Mouse (Mus musculus): ENCODE data around the gene Popdc2. TPM values are rescaled to one million over a fixed set of nuclear protein-coding genes. Genes with fewer than 3 reads are reported as not detected.

Popdc2 gene
- polyA plus RNA-seq, 1 experiment from 2014 or later = 0.83 TPM

DNA sequence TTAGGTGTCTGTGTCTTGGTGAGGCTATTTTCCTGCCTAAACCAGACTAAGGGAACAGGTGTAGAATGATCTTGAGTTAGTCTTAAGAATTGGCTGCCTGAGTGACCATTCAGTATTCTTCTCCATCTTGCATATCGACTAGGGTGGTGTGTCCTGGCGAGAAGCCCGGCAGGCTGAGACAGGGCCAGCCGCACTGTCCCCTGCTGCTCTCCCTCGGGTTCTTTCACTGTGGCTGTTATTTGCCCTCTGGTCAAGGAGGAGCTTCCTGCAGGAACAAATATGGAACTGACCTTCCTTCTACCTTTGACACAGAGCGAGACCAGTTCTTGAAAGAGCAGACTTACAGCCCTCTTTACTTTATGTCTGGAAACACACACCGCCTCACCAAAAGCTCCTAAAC lies 10.0 kb upstream of the Popdc2 start:
- H3K27ac ChIP-seq (ENCODE audit: low read length) = no peak overlapping the region
- peaks cover 5% of the 10 kb centered on the region for H3K4me1 ChIP-seq (ENCODE audit: control insufficient read depth, insufficient read depth, low read length)
- no peaks in the 10 kb centered on the region for H3K27me3 ChIP-seq (ENCODE audit: control insufficient read depth, insufficient read depth, low read depth, low read length)
- no peak for ATAC-seq
- H3K4me3 ChIP-seq (ENCODE audit: low read depth, low read length) = no peak overlapping the region
- H3K9ac ChIP-seq (ENCODE audit: low read depth, low read length) = no peak overlapping the region
- no peak overlapping the region for H3K4me2 ChIP-seq (ENCODE audit: low read length)
- H3K36me3 ChIP-seq (ENCODE audit: control insufficient read depth, insufficient read depth, low read length) = peaks cover 3% of the 10 kb centered on the region
- H3K9me3 ChIP-seq (replicated peaks; ENCODE audit: control insufficient read depth, low read length, poor library complexity, severe bottlenecking) = no peaks in the 10 kb centered on the region
- WGBS = 87% methylated on average over 7 of the region's 7 CpGs

DNA sequence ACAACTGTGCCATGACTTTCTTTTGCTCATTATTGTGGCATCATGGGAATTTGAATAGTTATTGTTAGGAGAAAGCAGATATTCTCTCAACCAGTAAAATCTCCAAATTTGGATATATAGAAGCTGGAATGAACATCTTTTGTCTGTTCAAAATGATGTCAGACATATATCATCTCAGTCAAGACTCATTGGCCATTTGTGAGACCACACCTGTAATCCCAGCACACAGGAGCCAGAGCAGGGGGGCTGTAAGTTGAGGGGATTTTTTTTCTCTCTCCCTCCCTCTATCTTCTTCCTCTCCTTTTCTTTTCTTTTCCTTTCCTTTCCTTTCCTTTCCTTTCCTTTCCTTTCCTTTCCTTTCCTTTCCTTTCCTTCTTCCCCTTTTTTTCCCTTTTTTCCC lies 9.2 kb upstream of the Popdc2 start:
- no peak for ATAC-seq
- H3K36me3 ChIP-seq (ENCODE audit: control insufficient read depth, insufficient read depth, low read length) = peaks cover 3% of the 10 kb centered on the region
- H3K27me3 ChIP-seq (ENCODE audit: control insufficient read depth, insufficient read depth, low read depth, low read length) = no peaks in the 10 kb centered on the region
- no peak overlapping the region for H3K4me2 ChIP-seq (ENCODE audit: low read length)
- H3K9ac ChIP-seq (ENCODE audit: low read depth, low read length) = no peak overlapping the region
- H3K9me3 ChIP-seq (replicated peaks; ENCODE audit: control insufficient read depth, low read length, poor library complexity, severe bottlenecking) = no peaks in the 10 kb centered on the region
- H3K4me1 ChIP-seq (ENCODE audit: control insufficient read depth, insufficient read depth, low read length) = peaks cover under 1% of the 10 kb centered on the region; the same call in 1 of the 2 replicates
- no peak overlapping the region for H3K4me3 ChIP-seq (ENCODE audit: low read depth, low read length)
- no peak overlapping the region for H3K27ac ChIP-seq (ENCODE audit: low read length)

DNA sequence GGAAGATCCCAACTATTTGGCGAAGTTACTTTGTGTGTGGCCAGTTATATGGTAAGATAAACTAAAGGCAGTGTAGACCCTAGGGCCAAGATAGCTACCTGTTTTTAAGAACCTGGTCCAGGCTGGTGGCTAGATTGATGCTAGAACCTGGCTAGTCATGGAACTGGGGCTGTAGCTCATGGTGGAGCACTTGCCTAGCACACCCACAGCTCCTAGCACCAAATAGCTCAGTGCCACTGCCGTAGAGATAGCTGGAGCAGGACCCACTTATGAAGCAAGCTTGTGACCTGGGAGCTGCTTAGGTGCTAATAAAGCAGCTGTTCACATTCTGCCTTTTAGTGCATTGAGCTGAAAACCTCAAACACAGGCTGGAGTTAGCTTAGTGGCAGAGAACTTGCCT lies 8.4 kb upstream of the Popdc2 start:
- Histone ChIP-seq H3K9me3 (replicated peaks; ENCODE audit: control insufficient read depth, low read length, poor library complexity, severe bottlenecking) (no peaks in the 10 kb centered on the region), H3K36me3 (ENCODE audit: control insufficient read depth, insufficient read depth, low read length) (peaks cover 3% of the 10 kb centered on the region), H3K4me2 (ENCODE audit: low read length) (no peak overlapping the region), H3K9ac (ENCODE audit: low read depth, low read length) (no peak overlapping the region), H3K4me1 (ENCODE audit: control insufficient read depth, insufficient read depth, low read length) (no peaks in the 10 kb centered on the region), H3K27me3 (ENCODE audit: control insufficient read depth, insufficient read depth, low read depth, low read length) (no peaks in the 10 kb centered on the region), H3K4me3 (ENCODE audit: low read depth, low read length) (no peak overlapping the region), H3K27ac (ENCODE audit: low read length) (no peak overlapping the region)
- 95% methylated on average over 2 of the region's 2 CpGs for WGBS
- no peak for ATAC-seq

DNA sequence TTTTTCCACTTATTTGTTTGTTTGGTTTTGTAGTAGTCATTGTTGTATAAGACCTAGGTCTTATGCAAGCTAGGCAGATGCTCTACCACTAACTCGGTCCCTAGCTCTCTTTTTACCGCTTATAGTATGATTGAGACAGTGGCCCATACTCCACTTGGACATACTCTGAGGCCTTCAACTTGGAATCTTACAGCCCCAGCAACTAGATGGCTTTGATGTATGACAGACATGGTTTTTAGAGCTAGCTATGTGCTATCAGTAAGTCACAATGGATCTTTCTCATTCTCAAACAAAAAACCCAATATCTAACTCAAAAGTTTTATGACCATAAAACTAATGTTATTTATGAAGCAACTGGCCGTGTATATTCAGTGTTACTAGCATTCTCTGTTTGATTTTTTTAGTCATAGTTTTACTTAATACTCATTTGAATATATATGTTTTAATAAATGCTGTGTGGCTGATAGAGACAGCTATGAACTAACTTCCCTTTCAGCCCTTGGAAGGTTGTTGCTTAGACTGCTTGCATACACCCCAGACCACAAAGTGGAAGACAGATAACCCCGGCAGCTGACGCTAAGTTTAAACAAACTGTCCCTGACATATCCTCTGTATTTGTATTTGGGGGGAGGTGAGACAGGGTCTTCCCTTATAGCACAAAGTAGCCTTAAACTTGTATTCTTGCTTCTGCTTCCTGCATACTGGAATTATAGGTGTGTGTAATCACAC lies 7.7 kb upstream of the Popdc2 start:
- ATAC-seq = no peak
- Histone ChIP-seq H3K4me1 (ENCODE audit: control insufficient read depth, insufficient read depth, low read length) (no peaks in the 10 kb centered on the region), H3K36me3 (ENCODE audit: control insufficient read depth, insufficient read depth, low read length) (peaks cover 3% of the 10 kb centered on the region), H3K4me2 (ENCODE audit: low read length) (no peak overlapping the region), H3K9ac (ENCODE audit: low read depth, low read length) (no peak overlapping the region), H3K27ac (ENCODE audit: low read length) (no peak overlapping the region), H3K9me3 (replicated peaks; ENCODE audit: control insufficient read depth, low read length, poor library complexity, severe bottlenecking) (no peaks in the 10 kb centered on the region), H3K4me3 (ENCODE audit: low read depth, low read length) (no peak overlapping the region), H3K27me3 (ENCODE audit: control insufficient read depth, insufficient read depth, low read depth, low read length) (no peaks in the 10 kb centered on the region)
- WGBS = 93% methylated on average over 5 of the region's 5 CpGs

DNA sequence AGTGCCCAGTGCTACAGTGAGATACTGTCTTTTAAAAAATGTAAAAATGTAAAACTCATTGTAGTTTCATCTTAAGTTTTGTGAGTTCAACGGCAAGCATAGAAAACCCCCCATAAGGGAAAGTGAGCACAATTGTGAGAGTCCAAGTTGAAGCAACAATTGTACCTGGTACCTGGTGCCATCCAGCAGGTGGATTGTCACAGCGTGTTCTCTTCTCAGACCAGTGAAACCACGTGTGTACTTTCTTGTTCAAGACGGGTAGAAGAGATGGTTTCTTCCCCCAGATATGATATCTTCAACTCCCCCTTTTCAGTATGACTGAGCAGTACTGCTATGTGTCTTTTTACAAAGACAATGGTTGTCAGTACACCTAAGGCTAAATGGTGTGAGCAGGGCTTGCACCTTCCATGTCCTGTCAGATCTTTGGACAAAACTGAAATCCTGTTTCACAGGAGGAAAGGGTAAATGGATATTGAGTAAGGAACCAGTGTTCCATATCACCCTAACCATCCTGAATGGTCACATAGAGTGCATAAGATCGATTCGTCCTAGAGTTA lies 3.7 kb upstream of the Popdc2 start:
- Histone ChIP-seq H3K36me3 (ENCODE audit: control insufficient read depth, insufficient read depth, low read length) (no peaks in the 10 kb centered on the region), H3K9ac (ENCODE audit: low read depth, low read length) (no peak overlapping the region), H3K27me3 (ENCODE audit: control insufficient read depth, insufficient read depth, low read depth, low read length) (no peaks in the 10 kb centered on the region), H3K9me3 (replicated peaks; ENCODE audit: control insufficient read depth, low read length, poor library complexity, severe bottlenecking) (no peaks in the 10 kb centered on the region), H3K4me2 (ENCODE audit: low read length) (no peak overlapping the region), H3K27ac (ENCODE audit: low read length) (no peak overlapping the region), H3K4me3 (ENCODE audit: low read depth, low read length) (no peak overlapping the region), H3K4me1 (ENCODE audit: control insufficient read depth, insufficient read depth, low read length) (no peaks in the 10 kb centered on the region)
- no peak for ATAC-seq
- WGBS = 92% methylated on average over 6 of the region's 6 CpGs

DNA sequence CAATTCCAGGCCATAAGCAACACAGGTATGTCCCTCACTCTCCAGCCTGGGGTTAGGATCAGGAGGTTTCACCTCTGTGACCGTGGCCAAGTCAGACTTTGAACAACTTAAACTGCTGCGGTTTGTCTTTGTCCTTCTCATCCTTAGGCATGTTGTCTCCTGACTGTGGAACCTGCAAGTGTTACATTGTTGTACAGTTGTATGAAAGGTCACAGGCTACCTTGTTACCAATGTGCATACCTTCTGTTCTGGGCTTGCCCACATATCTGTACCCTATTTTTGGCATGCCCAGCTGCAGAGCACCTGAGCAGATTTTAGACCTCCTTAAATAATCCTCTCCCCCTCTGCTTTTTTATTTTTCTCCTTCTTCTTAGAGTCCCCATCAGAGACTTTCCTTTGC lies 2.8 kb upstream of the Popdc2 start:
- Histone ChIP-seq H3K9me3 (replicated peaks; ENCODE audit: control insufficient read depth, low read length, poor library complexity, severe bottlenecking) (no peaks in the 10 kb centered on the region), H3K27me3 (ENCODE audit: control insufficient read depth, insufficient read depth, low read depth, low read length) (no peaks in the 10 kb centered on the region), H3K4me1 (ENCODE audit: control insufficient read depth, insufficient read depth, low read length) (no peaks in the 10 kb centered on the region), H3K9ac (ENCODE audit: low read depth, low read length) (no peak overlapping the region), H3K4me2 (ENCODE audit: low read length) (no peak overlapping the region), H3K4me3 (ENCODE audit: low read depth, low read length) (no peak overlapping the region), H3K27ac (ENCODE audit: low read length) (no peak overlapping the region), H3K36me3 (ENCODE audit: control insufficient read depth, insufficient read depth, low read length) (no peaks in the 10 kb centered on the region)
- ATAC-seq = no peak
- 94% methylated on average over 2 of the region's 2 CpGs for WGBS

DNA sequence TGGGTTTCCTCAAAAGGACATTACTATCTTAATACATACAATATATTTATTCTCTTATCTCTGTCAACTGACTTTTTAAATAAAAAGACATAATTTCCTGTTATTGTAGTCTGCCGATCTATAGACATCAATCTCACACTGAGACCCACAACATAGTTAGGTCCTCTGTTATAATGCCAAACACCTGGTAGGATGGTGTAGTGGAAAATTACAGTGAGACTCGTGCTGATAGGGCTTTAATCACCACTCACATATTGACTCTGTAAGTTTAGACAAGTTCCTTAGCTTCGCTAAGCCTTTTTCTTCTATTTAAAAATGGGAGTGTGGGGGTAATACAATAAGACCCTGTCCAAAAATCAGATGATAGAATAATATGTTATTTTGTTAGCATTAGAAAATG lies 2.2 kb upstream of the Popdc2 start:
- 82% methylated on average over 3 of the region's 3 CpGs for WGBS
- no peak overlapping the region for H3K4me3 ChIP-seq (ENCODE audit: low read depth, low read length)
- no peak overlapping the region for H3K4me2 ChIP-seq (ENCODE audit: low read length)

DNA sequence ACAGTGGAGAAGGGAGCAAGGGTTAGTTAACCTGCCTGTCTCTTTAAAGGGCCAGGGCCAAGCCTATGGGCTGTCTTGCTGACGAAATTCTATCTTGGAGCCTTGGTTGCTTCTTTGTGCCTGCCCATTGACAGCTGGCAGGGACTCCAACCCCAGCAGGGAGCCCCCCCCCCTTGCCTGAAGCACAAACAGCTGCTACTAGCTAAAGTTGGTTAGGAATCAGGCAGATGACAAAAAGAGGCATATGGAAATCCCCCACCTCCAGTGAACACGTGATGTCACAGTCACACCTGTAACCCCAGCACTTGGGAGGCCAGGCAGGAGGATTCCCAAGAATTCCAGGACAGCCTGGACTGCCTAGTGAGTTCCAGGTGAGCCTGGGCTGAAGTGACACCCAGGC lies 1.7 kb upstream of the Popdc2 start:
- no peak for ATAC-seq

More for the DNA sequence above, 2.2 kb upstream of the Popdc2 start:
- H3K9ac ChIP-seq (ENCODE audit: low read depth, low read length) = no peak overlapping the region
- H3K36me3 ChIP-seq (ENCODE audit: control insufficient read depth, insufficient read depth, low read length) = no peaks in the 10 kb centered on the region
- no peak overlapping the region for H3K27ac ChIP-seq (ENCODE audit: low read length)
- H3K27me3 ChIP-seq (ENCODE audit: control insufficient read depth, insufficient read depth, low read depth, low read length) = no peaks in the 10 kb centered on the region
- H3K4me1 ChIP-seq (ENCODE audit: control insufficient read depth, insufficient read depth, low read length) = no peaks in the 10 kb centered on the region
- ATAC-seq = no peak
- H3K9me3 ChIP-seq (replicated peaks; ENCODE audit: control insufficient read depth, low read length, poor library complexity, severe bottlenecking) = no peaks in the 10 kb centered on the region

DNA sequence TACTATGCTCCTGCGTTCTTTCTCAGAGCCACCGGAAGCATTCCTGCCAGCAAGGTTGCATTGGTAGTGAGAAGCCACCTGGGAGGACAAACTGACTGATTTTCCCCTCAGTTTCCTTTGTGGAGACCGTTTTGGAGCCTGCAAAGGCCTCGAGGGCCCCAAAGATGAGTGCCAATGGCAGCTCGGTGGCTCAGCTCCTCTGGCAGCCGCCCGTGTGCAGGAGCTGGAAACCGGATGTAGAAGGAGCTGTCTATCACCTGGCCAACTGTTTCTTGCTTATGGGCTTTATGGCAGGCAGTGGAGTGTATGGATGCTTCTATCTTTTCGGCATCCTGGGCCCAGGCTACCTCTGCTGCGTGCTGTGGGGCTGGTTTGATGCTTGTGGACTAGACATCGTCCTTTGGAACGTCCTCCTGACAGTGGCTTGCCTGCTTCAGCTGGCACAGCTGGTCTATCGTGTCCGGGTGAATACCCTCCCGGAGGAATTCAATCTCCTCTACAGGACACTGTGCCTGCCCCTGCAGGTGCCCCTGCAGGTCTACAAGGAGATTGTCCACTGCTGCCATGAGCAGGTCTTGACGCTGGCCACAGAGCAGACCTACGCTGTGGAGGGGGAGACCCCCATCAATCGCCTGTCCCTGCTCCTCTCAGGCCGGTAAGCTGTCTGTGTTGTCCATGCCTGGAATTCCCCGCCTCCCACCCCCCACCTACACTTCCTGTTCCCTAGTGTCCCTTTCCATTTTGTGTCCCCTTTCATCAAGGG lies 665 bp downstream of the Popdc2 start:
- no peak for ATAC-seq
- Histone ChIP-seq H3K4me3 (ENCODE audit: low read depth, low read length) (no peak overlapping the region), H3K27me3 (ENCODE audit: control insufficient read depth, insufficient read depth, low read depth, low read length) (no peaks in the 10 kb centered on the region), H3K27ac (ENCODE audit: low read length) (no peak overlapping the region), H3K4me1 (ENCODE audit: control insufficient read depth, insufficient read depth, low read length) (no peaks in the 10 kb centered on the region), H3K9ac (ENCODE audit: low read depth, low read length) (no peak overlapping the region), H3K4me2 (ENCODE audit: low read length) (no peak overlapping the region), H3K36me3 (ENCODE audit: control insufficient read depth, insufficient read depth, low read length) (no peaks in the 10 kb centered on the region), H3K9me3 (replicated peaks; ENCODE audit: control insufficient read depth, low read length, poor library complexity, severe bottlenecking) (no peaks in the 10 kb centered on the region)
- WGBS = 87% methylated on average over 20 of the region's 20 CpGs

More for the DNA sequence above, 1.7 kb upstream of the Popdc2 start:
- H3K27ac ChIP-seq (ENCODE audit: low read length) = no peak overlapping the region
- WGBS = 19% methylated on average over 2 of the region's 2 CpGs
- no peak overlapping the region for H3K4me2 ChIP-seq (ENCODE audit: low read length)
- H3K36me3 ChIP-seq (ENCODE audit: control insufficient read depth, insufficient read depth, low read length) = no peaks in the 10 kb centered on the region
- no peak overlapping the region for H3K4me3 ChIP-seq (ENCODE audit: low read depth, low read length)
- no peaks in the 10 kb centered on the region for H3K4me1 ChIP-seq (ENCODE audit: control insufficient read depth, insufficient read depth, low read length)
- H3K9me3 ChIP-seq (replicated peaks; ENCODE audit: control insufficient read depth, low read length, poor library complexity, severe bottlenecking) = no peaks in the 10 kb centered on the region
- no peaks in the 10 kb centered on the region for H3K27me3 ChIP-seq (ENCODE audit: control insufficient read depth, insufficient read depth, low read depth, low read length)
- no peak overlapping the region for H3K9ac ChIP-seq (ENCODE audit: low read depth, low read length)

Measured in midbrain, embryonic 16.5 days (tissue).